Mouse (Mus musculus) intestine, embryonic 14.5 days (tissue): ENCODE results near the gene Adnp. TPM values are rescaled to one million over a fixed set of nuclear protein-coding genes. Genes with fewer than 3 reads are reported as not detected.
"Not testable (repeated sequence)": the region's sequence is repeated elsewhere in the genome, so short reads cannot be mapped to it uniquely, and the experiment has no call there.

Experiments used
- ATAC-seq: fragments of 200-750 bp; cut with Nextera tagmentation; replicated peaks from 2 replicates; pipeline ENCODE4 v1.8.0; 2017; ENCODE audit warnings: low read depth, moderate number of reproducible peaks, moderate TSS enrichment, moderate library complexity; ENCODE audit not compliant: low FRiP score, low TSS enrichment
- DNase-seq: peaks from one replicate; pipeline ENCODE4 v3.0.0-alpha.2; 2018; ENCODE audit warnings: low spot score
- H3K27ac ChIP-seq: fragments of 300-500 bp; sonication (generic); 2 replicates; pipeline ENCODE4 v1.5.1; 2014; ENCODE audit warnings: low read depth, mild to moderate bottlenecking, control low read depth
- H3K27me3 ChIP-seq: fragments of 300-500 bp; sonication (generic); replicated peaks from 2 replicates; pipeline ENCODE4 v1.6.1; 2014; ENCODE audit warnings: low read length, control low read depth; ENCODE audit not compliant: control insufficient read depth, insufficient read depth
- H3K36me3 ChIP-seq: fragments of 300-500 bp; sonication (generic); 2 replicates; pipeline ENCODE4 v1.6.1; 2014; ENCODE audit warnings: low read length, control low read depth; ENCODE audit not compliant: control insufficient read depth, insufficient read depth
- H3K4me1 ChIP-seq: fragments of 300-500 bp; sonication (generic); replicated peaks from 2 replicates; pipeline ENCODE4 v1.6.1; 2014; ENCODE audit warnings: low read length, control low read depth, mixed read lengths; ENCODE audit not compliant: control insufficient read depth, insufficient read depth
- H3K4me2 ChIP-seq: fragments of 300-500 bp; sonication (generic); 2 replicates; pipeline ENCODE4 v1.6.1; 2014; ENCODE audit warnings: low read length
- H3K4me3 ChIP-seq: fragments of 300-500 bp; sonication (generic); 2 replicates; pipeline ENCODE4 v1.5.1; 2014; ENCODE audit warnings: low read depth, low read length, control low read depth, mixed read lengths
- H3K9ac ChIP-seq: fragments of 300-500 bp; sonication (generic); 2 replicates; pipeline ENCODE4 v1.6.1; 2014; ENCODE audit warnings: mild to moderate bottlenecking, low read length
- H3K9me3 ChIP-seq: fragments of 300-500 bp; sonication (generic); 2 replicates; pipeline ENCODE4 v1.6.1; 2016; ENCODE audit warnings: low read length, control low read depth; ENCODE audit not compliant: control insufficient read depth
- WGBS: fragments of 180-500 bp; shearing (Covaris S2); extraction: QIAGEN DNeasy Blood & Tissue Kit; methylation state at CpG from one replicate; pipeline ENCODE4 v1.1.7; 2014; 5-methylcytosine and 5-hydroxymethylcytosine counted together
- polyA plus RNA-seq: library from polyadenylated mRNA; unstranded; fragments of >200 nt; fragmentation: Nextera tagmentation; extraction: Ambion mirVana; gene quantifications from 2 replicates; pipeline ENCODE4 v1.2.1, GENCODE M21; 2014

Gene Adnp
- polyA plus RNA-seq, 1 experiment from 2014 or later, result 3.1 TPM

DNA sequence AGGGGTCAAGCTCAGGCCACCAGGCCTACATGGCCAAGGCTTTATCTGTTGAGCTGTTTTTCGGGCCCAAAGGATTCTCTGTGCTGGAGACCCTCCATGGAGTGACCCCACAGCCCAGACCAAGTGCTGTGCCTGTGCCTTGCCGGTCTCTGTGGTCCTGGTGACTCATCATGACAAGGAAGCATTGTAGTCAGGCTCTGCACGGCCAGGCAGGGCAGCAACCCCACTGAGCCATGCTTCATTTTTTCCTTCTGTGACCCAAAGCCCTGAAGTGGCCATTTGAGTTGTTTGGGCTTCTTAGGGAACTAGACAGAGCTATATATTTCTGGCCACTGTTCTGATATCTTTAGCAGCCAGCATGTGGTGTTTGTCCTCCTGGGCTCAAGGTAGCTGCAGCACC lies 39.1 kb downstream of the Adnp start:
- Histone ChIP-seq H3K9me3 (no peaks in the 10 kb centered on the region), H3K27me3 (no peaks in the 10 kb centered on the region), H3K4me3 (no peak overlapping the region), H3K36me3 (peaks cover 3% of the 10 kb centered on the region; the same call in 1 of the 2 replicates), H3K4me1 (peaks cover 38% of the 10 kb centered on the region), H3K27ac (no peak overlapping the region), H3K4me2 (no peak overlapping the region), H3K9ac (no peak overlapping the region)
- ATAC-seq (no peak), DNase-seq (no peak)
- 65% methylated on average over 3 of the region's 3 CpGs for WGBS

DNA sequence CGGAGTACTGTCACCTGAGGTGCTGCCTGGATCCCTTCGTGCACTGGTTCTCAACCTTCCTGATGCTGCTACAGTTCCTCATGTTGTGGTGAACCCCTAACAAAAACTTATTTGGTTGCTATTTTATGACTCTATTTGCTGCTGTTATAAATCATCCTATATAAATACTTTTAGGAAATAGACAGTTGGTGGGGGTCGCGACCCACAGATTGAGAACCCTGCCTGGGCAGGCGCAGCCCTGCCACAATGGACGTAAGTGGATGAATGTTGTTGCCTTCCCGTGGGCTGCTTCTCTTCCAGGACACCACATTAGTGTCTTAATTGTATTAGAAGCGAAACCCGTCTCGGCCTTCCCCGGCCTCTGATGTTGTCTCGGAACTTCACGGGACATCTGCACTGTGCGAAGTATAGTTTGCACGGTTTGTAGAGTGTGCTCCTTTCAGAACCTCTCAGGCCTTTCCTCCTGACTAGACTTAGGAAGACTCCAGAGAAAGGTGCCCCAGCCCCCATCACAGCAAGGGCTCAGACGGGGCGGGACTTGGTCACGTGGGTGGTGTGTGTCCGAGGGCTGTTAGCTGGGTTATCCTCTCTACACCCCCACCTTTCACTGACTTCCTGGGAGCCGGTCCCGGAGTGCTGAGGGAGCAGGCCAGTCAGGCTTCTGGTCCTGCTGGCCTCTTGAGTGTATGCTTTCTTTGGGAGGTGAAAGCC lies 40.0 kb downstream of the Adnp start:
- Histone ChIP-seq H3K27me3 (no peaks in the 10 kb centered on the region), H3K4me1 (peaks cover 38% of the 10 kb centered on the region), H3K9ac (0 out of 2 replicates have a peak overlapping the region, but pooled peaks have one; percentile 10), H3K36me3 (no peaks in the 10 kb centered on the region), H3K4me2 (peak overlapping the region; percentile 26), H3K4me3 (no peak overlapping the region), H3K27ac (no peak overlapping the region), H3K9me3 (no peaks in the 10 kb centered on the region)
- 0 out of 2 replicates have a peak, but pooled peaks have one; percentile 29 for ATAC-seq
- no peak for DNase-seq
- WGBS, result 33% methylated on average over 21 of the region's 21 CpGs

DNA sequence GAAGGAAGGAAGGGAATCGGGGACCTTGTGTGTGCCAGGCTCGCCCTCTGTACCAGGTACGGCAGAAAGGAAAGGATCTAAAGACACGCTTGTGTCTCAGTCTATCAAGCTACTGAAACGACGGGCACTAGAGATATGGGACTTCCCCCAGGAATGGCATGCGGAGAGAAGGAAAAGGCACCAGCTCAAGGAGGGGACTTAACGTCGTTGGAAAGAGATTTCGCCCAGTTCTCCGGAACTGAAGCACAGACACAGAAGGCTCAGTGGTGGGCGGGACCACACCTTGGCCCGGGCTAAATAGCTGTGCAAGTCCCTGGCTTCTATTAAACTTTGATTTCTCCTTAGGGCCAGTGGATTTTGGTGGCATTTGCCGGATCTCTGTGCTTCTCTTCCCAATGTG lies 44.9 kb downstream of the Adnp start:
- H3K27ac ChIP-seq, result no peak overlapping the region
- no peaks in the 10 kb centered on the region for H3K9me3 ChIP-seq
- H3K4me3 ChIP-seq, result peak overlapping the region; percentile 24
- H3K27me3 ChIP-seq, result no peaks in the 10 kb centered on the region
- H3K4me1 ChIP-seq, result peaks cover 19% of the 10 kb centered on the region
- ATAC-seq (no peak), DNase-seq (peak; percentile 65)
- 9% methylated on average over 14 of the region's 14 CpGs for WGBS
- no peaks in the 10 kb centered on the region for H3K36me3 ChIP-seq
- H3K4me2 ChIP-seq, result peak overlapping the region; percentile 57
- peak overlapping the region; percentile 32 for H3K9ac ChIP-seq

DNA sequence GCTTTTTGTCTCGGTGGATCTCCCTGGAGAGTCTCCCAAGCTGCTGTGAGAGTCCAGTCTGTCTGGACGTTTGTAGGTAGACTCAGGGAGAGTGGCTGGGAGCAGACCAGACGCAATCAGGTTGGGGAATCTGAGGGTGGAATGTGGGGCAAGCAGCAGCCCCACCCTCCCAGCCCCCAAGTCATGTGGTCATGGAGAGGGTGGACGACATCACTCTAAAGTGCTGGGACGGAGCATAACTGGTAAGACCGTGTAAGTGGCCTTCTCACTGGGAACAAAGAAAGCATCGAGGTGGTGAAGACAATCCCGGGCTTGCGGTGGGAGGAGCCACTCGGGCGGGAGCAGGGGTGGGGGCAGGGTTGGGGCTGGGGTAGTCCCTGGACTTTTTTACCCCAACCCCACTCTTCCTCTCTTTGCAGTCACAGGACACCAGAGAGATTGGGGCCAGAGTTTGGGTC lies 45.4 kb downstream of the Adnp start:
- Histone ChIP-seq H3K4me1 (peaks cover 15% of the 10 kb centered on the region), H3K4me2 (peak overlapping the region; percentile 57), H3K36me3 (no peaks in the 10 kb centered on the region), H3K27ac (no peak overlapping the region), H3K9me3 (no peaks in the 10 kb centered on the region), H3K27me3 (no peaks in the 10 kb centered on the region), H3K9ac (peak overlapping the region; percentile 32), H3K4me3 (peak overlapping the region; percentile 24)
- 7% methylated on average over 11 of the region's 11 CpGs for WGBS
- DNase-seq, result peak; percentile 71
- ATAC-seq, result 0 out of 2 replicates have a peak, but pooled peaks have one; percentile 16

DNA sequence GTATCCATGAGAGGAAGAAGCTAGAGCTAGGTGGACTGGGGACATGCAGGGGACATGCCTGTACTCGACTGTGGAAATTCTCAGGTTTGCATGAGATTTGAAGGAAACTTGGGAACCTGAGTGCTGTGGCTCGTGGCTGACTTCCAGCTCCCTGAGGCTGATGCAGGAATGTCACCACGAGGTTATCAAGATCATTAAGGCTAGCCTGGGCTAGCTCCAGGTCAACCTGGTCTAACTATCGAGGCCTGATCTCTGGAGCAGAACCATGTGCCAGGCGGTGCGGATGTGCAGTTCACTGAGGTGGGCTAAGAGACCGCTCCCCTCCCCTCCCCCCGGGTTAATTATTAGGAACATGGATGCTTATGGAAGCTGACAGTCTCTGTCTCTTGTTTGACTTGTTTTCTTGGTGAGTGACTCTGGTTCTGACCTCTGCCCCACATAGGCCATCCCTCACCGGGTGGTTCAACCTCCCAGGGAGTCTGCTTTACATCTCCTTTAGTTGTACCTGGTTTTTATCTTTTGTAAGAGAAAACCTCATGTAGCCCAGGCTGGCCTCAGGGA lies 46.5 kb downstream of the Adnp start:
- WGBS, result 73% methylated on average over 9 of the region's 9 CpGs

DNA sequence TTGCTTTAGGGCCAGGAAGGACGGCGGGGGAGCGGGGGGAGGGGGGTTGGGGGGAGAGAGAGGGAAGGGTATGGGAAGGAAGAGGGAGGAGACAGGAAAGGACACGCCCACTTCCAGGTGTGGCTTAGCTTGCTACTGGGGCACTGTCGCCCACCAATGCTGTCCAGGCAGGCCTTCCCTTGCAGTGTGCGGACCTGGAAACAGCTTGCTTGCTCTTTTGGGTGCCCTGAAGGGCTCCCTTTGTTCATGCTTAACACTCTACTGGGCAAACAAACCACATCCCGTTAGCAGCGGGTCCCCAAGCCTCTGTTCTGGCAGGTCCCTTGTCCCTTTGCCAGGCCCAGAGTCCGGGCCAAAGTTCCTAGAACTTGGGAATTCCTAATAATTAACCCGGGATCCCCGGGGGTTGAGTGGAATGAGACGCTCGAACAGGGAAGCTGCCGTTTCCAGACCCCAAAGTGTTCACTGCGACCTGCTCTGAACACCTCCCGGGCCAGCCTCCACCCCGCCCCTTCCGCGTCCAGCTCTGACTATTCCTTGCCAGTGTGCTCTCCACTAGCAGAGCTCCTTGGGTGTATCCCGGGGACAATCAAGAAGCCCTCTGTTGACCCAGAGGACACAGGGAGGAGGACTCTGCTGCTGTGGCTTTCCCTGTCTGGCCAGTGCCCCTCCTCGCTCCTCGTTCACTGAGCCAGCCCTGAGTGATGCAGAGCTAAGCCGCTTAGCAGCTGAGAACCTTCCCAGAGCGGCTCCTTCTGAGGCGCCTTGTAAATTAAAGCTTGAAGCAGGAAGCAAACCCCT lies 47.8 kb downstream of the Adnp start:
- Histone ChIP-seq H3K4me1 (peaks cover 24% of the 10 kb centered on the region), H3K9ac (peak overlapping the region; percentile 23), H3K4me2 (peak overlapping the region; percentile 51), H3K36me3 (no peaks in the 10 kb centered on the region), H3K4me3 (peak overlapping the region; percentile 3; the same call in 1 of the 2 replicates), H3K27me3 (no peaks in the 10 kb centered on the region), H3K27ac (no peak overlapping the region; the same call in 1 of the 2 replicates), H3K9me3 (no peaks in the 10 kb centered on the region)
- peak; percentile 38; the same call in 1 of the 2 replicates for ATAC-seq
- 5% methylated on average over 23 of the region's 25 CpGs for WGBS
- peak; percentile 79 for DNase-seq

More for the DNA sequence above, 46.5 kb downstream of the Adnp start:
- Histone ChIP-seq H3K27ac (no peak overlapping the region), H3K4me3 (no peak overlapping the region), H3K4me1 (peaks cover 13% of the 10 kb centered on the region), H3K4me2 (no peak overlapping the region), H3K27me3 (no peaks in the 10 kb centered on the region), H3K9ac (no peak overlapping the region), H3K9me3 (no peaks in the 10 kb centered on the region), H3K36me3 (no peaks in the 10 kb centered on the region)
- DNase-seq, result no peak
- ATAC-seq, result no peak

DNA sequence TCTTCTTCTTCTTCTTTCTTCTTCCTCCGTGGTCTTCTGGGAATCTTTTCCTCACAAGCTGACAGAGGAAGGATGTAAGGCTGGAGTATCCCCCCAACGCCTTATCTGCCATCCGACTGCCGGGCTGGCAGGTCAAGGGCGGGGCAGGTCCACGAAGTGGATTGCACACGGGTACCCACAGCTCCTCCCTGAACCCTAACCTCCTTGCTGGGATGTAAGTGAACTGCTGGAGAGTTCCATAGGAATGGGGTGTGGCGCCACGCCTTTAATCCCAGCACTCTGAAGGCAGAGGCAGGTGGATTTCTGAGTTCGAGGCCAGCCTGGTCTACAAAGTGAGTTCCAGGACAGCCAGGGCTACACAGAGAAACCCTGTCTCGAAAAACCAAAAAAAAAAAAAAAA lies 48.9 kb downstream of the Adnp start:
- not testable (repeated sequence) for H3K4me2 ChIP-seq, ATAC-seq, DNase-seq, H3K36me3 ChIP-seq, H3K27ac ChIP-seq, H3K4me3 ChIP-seq, H3K27me3 ChIP-seq, H3K9ac ChIP-seq, H3K9me3 ChIP-seq
- 57% methylated on average over 9 of the region's 11 CpGs for WGBS
- H3K4me1 ChIP-seq, result peaks cover 28% of the 10 kb centered on the region

DNA sequence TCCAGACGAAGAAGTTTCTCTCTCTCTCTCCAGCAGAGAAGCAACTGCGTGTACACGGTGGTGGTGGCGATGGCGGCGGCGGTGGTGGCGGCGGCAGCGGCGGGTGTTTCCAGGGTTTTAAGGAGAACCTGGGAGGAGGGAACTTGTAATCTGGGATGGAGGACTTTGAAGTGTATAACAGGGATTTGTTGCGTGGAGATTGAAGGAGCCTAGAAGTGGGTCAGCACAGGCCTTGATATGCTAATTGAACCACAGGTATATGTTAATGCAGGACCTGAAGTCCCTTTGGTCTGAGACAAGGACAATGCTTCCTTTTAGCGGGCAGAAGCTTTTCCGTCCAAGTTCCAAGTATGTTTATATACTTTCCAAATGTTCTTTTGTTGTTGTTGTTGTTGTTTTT lies 50.6 kb downstream of the Adnp start:
- Histone ChIP-seq H3K36me3 (no peaks in the 10 kb centered on the region), H3K27me3 (no peaks in the 10 kb centered on the region), H3K4me2 (no peak overlapping the region), H3K4me3 (no peak overlapping the region), H3K4me1 (peaks cover 23% of the 10 kb centered on the region), H3K9ac (no peak overlapping the region), H3K27ac (no peak overlapping the region), H3K9me3 (no peaks in the 10 kb centered on the region)
- DNase-seq (no peak), ATAC-seq (no peak)
- 62% methylated on average over 14 of the region's 14 CpGs for WGBS
